Mouse (Mus musculus): Measurements from ENCODE around the gene Zdhhc23. TPM values are rescaled to one million over a fixed set of nuclear protein-coding genes. Genes with fewer than 3 reads are reported as not detected.

Zdhhc23 gene
- polyA plus RNA-seq, 1 experiment: 2.3 TPM

DNA sequence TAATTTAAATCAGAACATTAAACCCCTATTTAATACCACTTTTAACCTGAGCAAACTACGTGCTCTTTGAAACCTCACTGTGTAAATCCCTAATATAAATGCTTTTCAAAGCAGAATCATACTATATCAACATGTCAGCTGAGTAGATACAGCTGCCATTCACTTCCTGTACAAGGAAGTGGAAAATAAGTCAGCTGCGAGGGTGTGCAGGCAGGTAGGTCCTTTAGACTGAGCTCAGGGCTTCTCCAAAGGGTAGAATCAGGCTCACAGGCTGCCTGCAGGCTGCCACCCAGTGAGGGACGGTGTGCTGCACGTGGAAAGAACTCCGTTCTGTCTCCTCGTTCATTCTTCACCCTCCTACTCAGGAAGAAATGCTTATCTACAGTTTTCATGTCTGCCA lies 24.7 kb downstream of the Zdhhc23 start:
- Histone ChIP-seq H3K27ac (ENCODE audit: insufficient read depth, low read length) (peak overlapping the region; percentile 64), H3K4me1 (ENCODE audit: control insufficient read depth, insufficient read depth, insufficient read length) (peaks cover 20% of the 10 kb centered on the region), H3K27me3 (ENCODE audit: control insufficient read depth, insufficient read depth, low read length) (no peaks in the 10 kb centered on the region), H3K36me3 (ENCODE audit: control insufficient read depth, insufficient read depth, low read length) (no peaks in the 10 kb centered on the region; the same call in 1 of the 2 replicates), H3K4me3 (ENCODE audit: extremely low read depth, insufficient read depth, insufficient read length) (no peak overlapping the region)
- no peak for TF ChIP-seq CTCF (IDR thresholded peaks at IDR 0.05; ENCODE audit: extremely low read depth, insufficient read depth, insufficient read length, insufficient replicate concordance)
- TF ChIP-seq POLR2A (IDR thresholded peaks at IDR 0.05; ENCODE audit: low read depth, low read length): no peak
- 42% methylated on average over 6 of the region's 6 CpGs for WGBS
- peak; percentile 18 to 31 for DNase-seq (ENCODE audit: low read depth in 1 of 2, low spot score in 2 of 2)

DNA sequence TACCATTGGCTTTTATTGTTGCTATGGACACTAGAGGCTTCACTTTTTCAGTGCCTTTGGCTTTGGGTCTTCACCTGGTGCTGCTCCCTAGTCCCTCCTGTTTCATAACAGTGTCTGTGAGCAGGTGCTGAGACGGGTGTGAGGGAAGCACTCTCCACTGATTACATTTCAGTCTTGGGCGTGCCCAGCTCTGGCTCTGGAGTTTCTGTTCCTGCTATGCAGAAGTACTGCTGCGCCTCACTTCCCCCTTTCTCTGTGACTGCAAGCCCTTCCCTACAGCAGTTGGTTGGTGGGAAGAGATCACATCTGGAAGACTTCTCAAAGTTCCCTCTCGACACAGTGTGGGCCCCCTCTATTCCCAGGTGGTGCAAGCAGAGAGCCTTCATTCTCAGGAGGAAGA lies 28.0 kb downstream of the Zdhhc23 start:
- WGBS: 23% methylated on average over 4 of the region's 4 CpGs
- Histone ChIP-seq H3K4me3 (ENCODE audit: extremely low read depth, insufficient read depth, insufficient read length) (no peak overlapping the region), H3K27ac (ENCODE audit: insufficient read depth, low read length) (peak overlapping the region; percentile 38; the same call in 1 of the 2 replicates), H3K36me3 (ENCODE audit: control insufficient read depth, insufficient read depth, low read length) (no peaks in the 10 kb centered on the region; the same call in 1 of the 2 replicates), H3K4me1 (ENCODE audit: control insufficient read depth, insufficient read depth, insufficient read length) (peaks cover 20% of the 10 kb centered on the region), H3K27me3 (ENCODE audit: control insufficient read depth, insufficient read depth, low read length) (no peaks in the 10 kb centered on the region)
- TF ChIP-seq POLR2A (IDR thresholded peaks at IDR 0.05; ENCODE audit: low read depth, low read length) (no peak), CTCF (IDR thresholded peaks at IDR 0.05; ENCODE audit: extremely low read depth, insufficient read depth, insufficient read length, insufficient replicate concordance) (no peak)
- peak; percentile 60 to 73 for DNase-seq (ENCODE audit: low read depth in 1 of 2, low spot score in 2 of 2)

DNA sequence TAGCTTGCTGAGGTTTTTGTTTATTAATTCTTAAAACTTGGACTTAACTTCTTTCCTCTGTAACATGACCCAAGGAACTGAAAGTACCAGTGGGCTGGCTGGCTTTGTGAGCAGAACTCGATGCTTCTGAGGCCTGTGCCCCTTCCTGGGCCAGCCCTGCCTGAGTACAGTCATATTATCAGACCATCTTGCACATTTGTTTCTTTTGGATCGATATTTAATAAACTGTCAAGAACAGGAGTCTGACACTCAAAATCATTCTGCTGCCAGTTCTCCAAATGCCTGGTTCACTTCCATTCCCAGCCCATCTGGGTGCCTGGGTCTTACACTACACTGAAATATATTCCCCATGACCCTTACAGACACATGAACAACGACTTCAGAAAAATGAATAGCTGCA lies 33.7 kb downstream of the Zdhhc23 start:
- Histone ChIP-seq H3K4me1 (ENCODE audit: control insufficient read depth, insufficient read depth, insufficient read length) (no peaks in the 10 kb centered on the region), H3K4me3 (ENCODE audit: extremely low read depth, insufficient read depth, insufficient read length) (no peak overlapping the region), H3K27me3 (ENCODE audit: control insufficient read depth, insufficient read depth, low read length) (no peaks in the 10 kb centered on the region), H3K36me3 (ENCODE audit: control insufficient read depth, insufficient read depth, low read length) (no peaks in the 10 kb centered on the region; the same call in 1 of the 2 replicates), H3K27ac (ENCODE audit: insufficient read depth, low read length) (no peak overlapping the region)
- no peak for DNase-seq (ENCODE audit: low read depth in 1 of 2, low spot score in 2 of 2)
- WGBS: 70% methylated on average over 3 of the region's 3 CpGs
- no peak for TF ChIP-seq POLR2A (IDR thresholded peaks at IDR 0.05; ENCODE audit: low read depth, low read length)
- TF ChIP-seq CTCF (IDR thresholded peaks at IDR 0.05; ENCODE audit: extremely low read depth, insufficient read depth, insufficient read length, insufficient replicate concordance): no peak

DNA sequence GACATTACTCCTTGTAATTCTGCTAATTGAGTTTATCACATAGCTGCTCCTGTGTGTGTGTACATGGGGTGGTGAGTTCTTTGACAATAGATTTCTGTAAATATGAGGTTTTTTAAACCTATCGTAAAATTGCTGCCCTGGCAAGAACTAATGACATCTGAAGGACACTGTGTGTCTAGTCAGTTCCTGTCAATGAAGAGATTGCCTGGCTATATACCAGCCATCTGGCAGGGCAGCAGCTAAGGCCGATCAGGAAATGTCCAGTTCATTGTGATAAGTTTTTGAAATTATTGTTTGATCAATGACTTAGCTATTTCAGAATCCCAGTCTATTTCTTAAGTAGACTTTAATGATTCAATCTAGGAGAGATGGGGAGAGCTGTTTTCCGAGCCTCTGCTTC lies 34.2 kb downstream of the Zdhhc23 start:
- H3K27me3 ChIP-seq (ENCODE audit: control insufficient read depth, insufficient read depth, low read length): no peaks in the 10 kb centered on the region
- no peak for DNase-seq (ENCODE audit: low read depth in 1 of 2, low spot score in 2 of 2)
- H3K27ac ChIP-seq (ENCODE audit: insufficient read depth, low read length): no peak overlapping the region
- no peaks in the 10 kb centered on the region; the same call in 1 of the 2 replicates for H3K36me3 ChIP-seq (ENCODE audit: control insufficient read depth, insufficient read depth, low read length)
- 92% methylated on average over 3 of the region's 3 CpGs for WGBS
- no peaks in the 10 kb centered on the region for H3K4me1 ChIP-seq (ENCODE audit: control insufficient read depth, insufficient read depth, insufficient read length)
- TF ChIP-seq POLR2A (IDR thresholded peaks at IDR 0.05; ENCODE audit: low read depth, low read length): no peak
- TF ChIP-seq CTCF (IDR thresholded peaks at IDR 0.05; ENCODE audit: extremely low read depth, insufficient read depth, insufficient read length, insufficient replicate concordance): no peak
- H3K4me3 ChIP-seq (ENCODE audit: extremely low read depth, insufficient read depth, insufficient read length): no peak overlapping the region

DNA sequence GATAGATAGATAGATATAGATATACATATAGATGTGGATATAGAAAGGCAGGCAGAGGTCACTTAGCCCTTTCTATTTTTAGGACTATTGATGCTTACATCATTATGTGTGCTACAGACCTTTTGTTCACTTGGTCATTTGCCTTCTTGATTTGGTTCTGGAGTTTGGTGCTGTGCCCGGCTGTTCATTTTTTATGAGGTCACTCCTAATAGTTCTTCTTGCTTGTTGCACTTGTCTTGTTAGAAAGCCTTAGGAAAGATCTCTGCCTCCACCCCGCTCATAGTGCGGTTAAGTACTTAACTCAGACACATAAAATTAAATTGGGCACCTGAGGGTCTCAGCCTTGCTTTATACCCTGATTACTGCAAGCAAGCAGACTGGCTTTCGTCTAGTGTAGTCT lies 38.7 kb downstream of the Zdhhc23 start:
- H3K27me3 ChIP-seq (ENCODE audit: control insufficient read depth, insufficient read depth, low read length): no peaks in the 10 kb centered on the region
- no peaks in the 10 kb centered on the region for H3K4me1 ChIP-seq (ENCODE audit: control insufficient read depth, insufficient read depth, insufficient read length)
- no peak overlapping the region for H3K27ac ChIP-seq (ENCODE audit: insufficient read depth, low read length)
- no peak for DNase-seq (ENCODE audit: low read depth in 1 of 2, low spot score in 2 of 2)
- TF ChIP-seq CTCF (IDR thresholded peaks at IDR 0.05; ENCODE audit: extremely low read depth, insufficient read depth, insufficient read length, insufficient replicate concordance): no peak
- H3K36me3 ChIP-seq (ENCODE audit: control insufficient read depth, insufficient read depth, low read length): no peaks in the 10 kb centered on the region; the same call in 1 of the 2 replicates
- WGBS: 91% methylated on average over 4 of the region's 4 CpGs
- H3K4me3 ChIP-seq (ENCODE audit: extremely low read depth, insufficient read depth, insufficient read length): no peak overlapping the region

DNA sequence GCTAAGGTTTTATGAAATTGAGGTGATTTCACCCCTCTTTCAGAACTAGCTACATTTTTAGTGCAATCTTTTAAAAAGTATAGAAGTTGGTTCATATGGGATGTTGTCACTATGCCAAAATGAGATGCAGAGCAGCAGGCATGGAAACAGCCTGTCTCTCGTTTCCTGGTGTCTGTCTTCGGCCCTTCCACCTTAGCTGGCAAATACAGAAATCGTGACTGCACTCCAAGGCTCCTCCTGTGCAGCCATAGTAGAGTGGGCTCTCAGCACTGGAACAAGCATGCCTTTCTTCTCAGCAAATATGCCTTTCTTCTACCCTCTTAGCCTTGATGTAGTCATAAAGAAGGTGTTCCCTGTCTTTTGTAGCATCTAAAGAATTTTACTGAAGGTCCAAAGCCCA lies 43.7 kb downstream of the Zdhhc23 start:
- no peak for DNase-seq (ENCODE audit: low read depth in 1 of 2, low spot score in 2 of 2)
- TF ChIP-seq CTCF (IDR thresholded peaks at IDR 0.05; ENCODE audit: extremely low read depth, insufficient read depth, insufficient read length, insufficient replicate concordance): no peak
- TF ChIP-seq POLR2A (IDR thresholded peaks at IDR 0.05; ENCODE audit: low read depth, low read length): no peak
- Histone ChIP-seq H3K4me1 (ENCODE audit: control insufficient read depth, insufficient read depth, insufficient read length) (no peaks in the 10 kb centered on the region), H3K36me3 (ENCODE audit: control insufficient read depth, insufficient read depth, low read length) (no peaks in the 10 kb centered on the region), H3K27me3 (ENCODE audit: control insufficient read depth, insufficient read depth, low read length) (no peaks in the 10 kb centered on the region), H3K4me3 (ENCODE audit: extremely low read depth, insufficient read depth, insufficient read length) (no peak overlapping the region), H3K27ac (ENCODE audit: insufficient read depth, low read length) (no peak overlapping the region)
- 90% methylated on average over 3 of the region's 3 CpGs for WGBS

DNA sequence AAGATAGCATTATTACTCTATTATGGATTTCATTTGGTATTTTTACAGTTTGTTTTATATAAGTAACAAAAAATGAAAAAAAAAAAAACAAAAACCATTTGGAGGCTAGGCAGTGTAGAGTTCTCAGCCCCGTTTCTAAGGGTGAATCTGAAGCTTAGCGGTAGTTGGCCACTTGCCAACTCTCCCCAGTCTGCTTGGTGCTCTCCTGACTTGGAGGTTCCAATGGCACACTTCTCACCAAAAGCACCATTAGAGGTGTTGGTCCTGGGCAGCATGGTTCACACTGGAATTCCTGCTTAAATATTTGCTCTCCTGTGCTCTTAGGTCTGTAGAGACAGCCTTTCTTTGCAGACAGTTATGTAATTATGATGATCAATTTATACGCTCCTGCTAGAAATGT lies 44.2 kb downstream of the Zdhhc23 start:
- H3K36me3 ChIP-seq (ENCODE audit: control insufficient read depth, insufficient read depth, low read length): no peaks in the 10 kb centered on the region
- H3K4me3 ChIP-seq (ENCODE audit: extremely low read depth, insufficient read depth, insufficient read length): no peak overlapping the region
- no peaks in the 10 kb centered on the region for H3K4me1 ChIP-seq (ENCODE audit: control insufficient read depth, insufficient read depth, insufficient read length)
- no peak for TF ChIP-seq CTCF (IDR thresholded peaks at IDR 0.05; ENCODE audit: extremely low read depth, insufficient read depth, insufficient read length, insufficient replicate concordance)
- TF ChIP-seq POLR2A (IDR thresholded peaks at IDR 0.05; ENCODE audit: low read depth, low read length): no peak
- DNase-seq (ENCODE audit: low read depth in 1 of 2, low spot score in 2 of 2): no peak
- no peak overlapping the region for H3K27ac ChIP-seq (ENCODE audit: insufficient read depth, low read length)
- WGBS: 78% methylated on average over 3 of the region's 3 CpGs
- H3K27me3 ChIP-seq (ENCODE audit: control insufficient read depth, insufficient read depth, low read length): no peaks in the 10 kb centered on the region
